Mouse (Mus musculus): ENCODE data around the gene 4930474N05Rik.

The 4930474N05Rik gene

DNA sequence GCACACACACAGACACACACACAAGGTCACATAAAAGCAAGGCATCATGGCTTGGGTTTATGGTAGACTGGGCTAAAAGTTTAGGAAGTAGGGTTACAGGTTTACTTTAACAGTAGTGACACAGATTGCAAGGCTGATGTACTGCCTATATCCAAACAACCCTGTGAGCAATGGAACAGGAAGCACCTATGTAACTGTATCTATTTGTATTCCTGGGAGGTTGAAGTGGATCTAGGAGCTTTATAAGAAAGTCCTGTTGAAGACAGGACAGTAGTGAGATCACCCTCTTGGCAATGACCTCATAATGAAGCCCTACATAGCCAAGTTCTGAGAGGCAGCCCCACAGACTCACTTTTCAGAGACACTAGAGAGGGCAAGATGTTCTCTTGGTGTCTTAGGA, at the start of gene 4930474N05Rik:
4930474N05Rik (plus strand) TSS at position 301 of the 400 bp plus-strand sequence.
- DNase-seq (ENCODE audit: low read depth, low spot score) = no peak

GRCm38 (mm10) chr14:36048746-36049391, 45.8 kb upstream of the 4930474N05Rik start:
- DNase-seq (ENCODE audit: low read depth, low spot score) = peak; percentile 31

- no peak for DNase-seq (ENCODE audit: low read depth, low spot score)
These were observed 41.4 kb upstream of the 4930474N05Rik start for GRCm38 (mm10) chr14:36053281-36053680.

GRCm38 (mm10) chr14:36098528-36098927, 3.8 kb downstream of the 4930474N05Rik start:
- peak; percentile 36 for DNase-seq (ENCODE audit: low read depth, low spot score)

DNA sequence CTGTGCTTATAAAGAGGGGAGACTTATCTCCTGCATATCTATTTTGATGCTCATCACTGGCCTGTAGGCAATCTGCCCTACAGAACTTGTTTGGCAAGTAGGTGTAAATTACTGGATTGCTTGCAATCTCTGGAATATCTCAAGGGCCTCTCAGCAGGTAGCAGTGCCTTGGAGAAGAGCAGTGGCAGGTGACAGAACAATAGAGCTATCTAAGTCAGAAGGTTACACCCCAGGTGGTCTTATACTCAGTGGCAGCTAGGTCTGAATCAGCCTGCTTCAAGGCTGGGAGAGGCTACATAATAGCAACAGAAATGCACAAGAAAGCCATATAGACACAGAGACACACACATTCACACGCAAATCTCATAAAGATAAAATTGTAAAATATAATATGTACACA, 4.9 kb downstream of the 4930474N05Rik start:
- no peak for DNase-seq (ENCODE audit: low read depth, low spot score)

DNA sequence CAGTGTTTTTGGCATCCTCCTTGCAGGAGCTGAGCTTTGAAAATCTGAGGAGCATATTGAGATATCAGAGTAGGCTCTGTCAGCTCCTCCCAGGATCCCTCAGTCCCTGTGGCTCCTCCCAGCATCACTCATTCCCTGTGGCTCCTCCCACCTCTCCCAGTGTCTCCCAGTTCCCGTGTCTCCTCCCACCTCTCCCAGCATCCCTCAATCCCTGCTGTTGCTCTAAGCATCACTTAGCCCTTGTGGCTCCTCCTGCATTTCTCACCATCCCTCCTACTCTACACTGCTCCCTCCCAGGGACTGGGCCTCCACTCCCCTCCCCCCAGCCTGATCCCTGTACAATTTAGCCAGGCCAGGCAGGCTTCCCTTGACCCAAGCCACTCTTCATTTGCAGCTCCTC, 6.0 kb downstream of the 4930474N05Rik start:
- DNase-seq (ENCODE audit: low read depth, low spot score) = no peak

- peak; percentile 54 for DNase-seq (ENCODE audit: low read depth, low spot score)
These were observed 19.8 kb downstream of the 4930474N05Rik start for GRCm38 (mm10) chr14:36114481-36114880.

GRCm38 (mm10) chr14:36123775-36124335, 29.1 kb downstream of the 4930474N05Rik start:
- no peak for DNase-seq (ENCODE audit: low read depth, low spot score)

- DNase-seq (ENCODE audit: low read depth, low spot score) = peak; percentile 17
These were observed 41.0 kb downstream of the 4930474N05Rik start for GRCm38 (mm10) chr14:36135749-36136148.

GRCm38 (mm10) chr14:36137696-36138095, 43.0 kb downstream of the 4930474N05Rik start:
- no peak for DNase-seq (ENCODE audit: low read depth, low spot score)

DNA sequence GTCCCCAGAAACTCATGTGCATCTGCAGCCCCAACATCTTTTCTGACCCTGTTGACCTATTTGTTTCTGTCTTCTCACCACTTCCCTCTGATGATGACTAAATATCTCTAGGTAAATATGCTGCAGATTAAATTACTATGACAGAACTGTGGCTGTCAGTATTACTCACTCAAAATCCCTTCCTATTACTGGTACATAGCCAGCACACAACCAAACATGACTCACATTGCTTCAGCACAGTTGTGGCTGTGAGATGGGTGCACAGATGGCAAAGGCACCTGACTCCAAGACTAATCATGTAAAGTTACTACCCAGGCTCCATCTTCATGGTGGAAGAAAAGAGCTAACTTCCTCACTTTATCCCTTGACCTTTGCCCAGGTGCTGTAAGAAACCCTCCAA, 50.5 kb downstream of the 4930474N05Rik start:
- DNase-seq (ENCODE audit: low read depth, low spot score) = peak; percentile 54
